Mouse (Mus musculus) erythroblast, embryonic 14.5 days (primary cell): ENCODE measurements around the gene Gm19402.

Source experiments
- GATA1 ChIP-seq: IDR thresholded peaks from 2 replicates; pipeline ENCODE4 v1.6.1; 2012; ENCODE audit warnings: low read length, inconsistent platforms, mixed read lengths
- TAL1 ChIP-seq: IDR thresholded peaks from 3 replicates; pipeline ENCODE4 v1.6.1; 2012; ENCODE audit warnings: low read length, inconsistent platforms, mixed read lengths

DNA sequence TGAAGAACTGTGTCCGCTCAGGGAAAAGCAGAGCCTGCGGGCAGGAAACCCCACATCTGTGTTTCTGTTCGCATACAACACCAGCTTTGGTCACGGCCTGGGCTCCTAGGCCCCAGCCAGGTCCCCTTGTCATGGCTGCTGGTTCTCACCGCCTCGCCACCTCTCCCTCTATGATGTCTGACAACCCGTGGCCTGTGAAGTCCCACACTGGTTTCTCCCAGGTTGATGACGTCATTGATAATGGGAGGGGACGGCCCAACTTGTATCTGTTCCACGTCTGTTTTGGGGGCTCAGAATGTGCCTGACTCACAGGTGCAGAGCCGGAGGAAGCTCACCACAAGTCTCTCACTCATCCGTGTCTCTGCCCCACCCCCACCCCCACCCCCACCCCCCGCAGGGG, 16.8 kb downstream of the Gm19402 start:
- TF ChIP-seq TAL1 = no peak
- TF ChIP-seq GATA1 = no peak
